Mouse (Mus musculus) neural tube, embryonic 10.5 days (tissue): ENCODE measurements at regions not wholly inside any gene's neighbourhood (a gene's known extent, or its start where the extent isn't known, plus 50 kb on each side); places are given as distances from the start of the nearest gene placed in this dataset.

Experiments
- DNase-seq: peaks from one replicate; pipeline ENCODE4 v3.0.0-alpha.2; 2017; ENCODE audit warnings: low spot score; ENCODE audit errors: extremely low spot score

DNA sequence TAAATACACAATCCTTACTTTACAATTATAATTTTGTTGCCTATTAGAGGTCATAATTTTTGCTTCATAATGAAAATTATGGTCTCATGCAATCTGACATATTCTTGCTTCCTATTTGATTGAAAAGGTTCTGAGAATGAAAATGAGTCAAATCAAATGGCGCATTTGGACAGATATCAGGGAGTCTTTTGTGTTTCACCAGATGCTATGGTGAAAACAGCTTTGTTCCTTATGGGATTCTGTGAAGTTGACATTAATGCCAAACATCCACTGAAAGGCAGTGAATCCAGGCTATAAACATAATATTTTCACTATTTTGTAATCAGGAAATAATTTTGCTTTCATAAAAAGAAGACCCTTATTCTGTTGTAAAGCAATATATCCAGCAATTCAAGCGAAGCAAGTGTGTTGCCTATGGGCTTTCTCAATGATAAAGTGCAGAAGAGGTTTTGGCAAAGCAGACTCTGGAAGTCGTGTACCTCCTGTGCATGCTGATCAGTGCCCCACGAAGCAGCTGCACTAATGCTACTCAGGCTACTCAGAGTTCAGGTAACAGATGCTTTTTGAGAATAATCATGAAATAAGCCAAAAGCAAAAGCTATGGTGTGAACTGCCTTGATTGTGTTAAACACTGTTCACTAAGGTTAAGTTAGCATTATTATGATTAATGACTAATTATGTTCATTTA lies 1353.0 kb upstream of the Luzp2 start:
- DNase-seq: no peak

DNA sequence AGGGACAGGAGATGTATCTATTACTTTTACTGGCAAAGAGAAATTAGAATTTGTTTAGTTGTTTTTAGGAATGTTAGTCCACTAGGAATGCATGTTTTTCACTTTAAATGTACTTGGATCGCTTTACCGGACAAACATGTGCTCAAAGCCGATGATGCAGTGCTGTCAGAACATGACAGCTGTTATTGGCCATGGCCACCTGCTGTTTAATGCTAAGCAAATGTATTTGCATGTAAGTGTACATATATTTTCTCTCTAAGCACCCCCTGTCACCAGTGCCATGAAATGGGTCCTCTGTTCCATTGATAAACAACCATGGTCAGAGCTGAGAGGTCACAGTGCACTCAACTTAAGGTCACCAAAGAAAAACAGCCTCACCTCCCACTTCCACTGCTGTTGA lies 1349.2 kb upstream of the Luzp2 start:
- peak; percentile 17 for DNase-seq

DNA sequence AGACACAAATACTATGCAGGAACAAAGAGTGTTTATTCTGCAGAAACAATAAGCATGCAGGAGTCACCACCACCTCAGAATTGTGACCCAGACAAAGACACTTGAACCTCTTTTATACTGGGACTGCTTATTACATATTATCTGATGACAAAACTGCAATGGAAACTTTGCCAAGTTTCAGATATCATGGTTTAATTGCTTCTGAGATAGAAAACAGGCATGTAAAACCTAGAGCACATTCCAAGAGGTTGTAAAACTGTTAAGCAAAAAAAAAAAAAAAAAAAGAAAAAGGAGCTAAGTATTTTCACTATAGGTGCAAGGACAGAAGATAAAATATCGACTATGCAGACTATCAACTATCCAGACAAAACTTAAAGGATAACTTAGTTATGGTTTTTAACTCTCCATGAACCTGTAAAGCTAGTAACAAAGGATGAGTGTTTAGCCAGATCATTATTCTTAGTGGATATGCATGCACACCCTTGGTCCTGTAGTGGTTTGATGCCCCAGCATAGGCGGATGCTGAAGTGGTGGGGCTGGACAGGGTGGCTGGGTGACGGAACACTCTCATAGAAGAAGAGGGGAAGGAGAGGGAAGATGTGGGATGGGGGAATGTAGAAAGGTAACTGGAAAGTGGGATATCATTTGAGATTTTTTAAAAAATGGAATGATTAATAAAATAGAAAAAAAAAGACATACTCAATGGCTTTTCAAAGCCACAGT lies 1312.9 kb upstream of the Luzp2 start:
- DNase-seq: no peak
